Mouse (Mus musculus) heart, embryonic 11.5 days (tissue): ENCODE results near the gene Kbtbd13. TPM values are rescaled to one million over a fixed set of nuclear protein-coding genes. Genes with fewer than 3 reads are reported as not detected.

Source experiments
- ATAC-seq: fragments of 200-750 bp; cut with Nextera tagmentation; replicated peaks from 2 replicates; pipeline ENCODE4 v1.8.0; 2017; ENCODE audit warnings: moderate library complexity; ENCODE audit not compliant: insufficient number of reproducible peaks, low FRiP score, low TSS enrichment
- H3K27ac ChIP-seq: fragments of 300-500 bp; sonication (generic); 2 replicates; pipeline ENCODE4 v1.5.1; 2014; ENCODE audit warnings: mild to moderate bottlenecking, low read depth, low read length
- H3K27me3 ChIP-seq: fragments of 300-500 bp; sonication (generic); 2 replicates; pipeline ENCODE4 v1.6.1; 2014; ENCODE audit warnings: mild to moderate bottlenecking, low read length, mixed read lengths; ENCODE audit not compliant: control insufficient read depth, insufficient read depth
- H3K36me3 ChIP-seq: fragments of 300-500 bp; sonication (generic); 2 replicates; pipeline ENCODE4 v1.6.1; 2014; ENCODE audit warnings: mild to moderate bottlenecking, low read length, moderate library complexity, mixed read lengths; ENCODE audit not compliant: control insufficient read depth, insufficient read depth
- H3K4me1 ChIP-seq: fragments of 300-500 bp; sonication (generic); 2 replicates; pipeline ENCODE4 v1.6.1; 2014; ENCODE audit warnings: low read length; ENCODE audit not compliant: control insufficient read depth, insufficient read depth
- H3K4me2 ChIP-seq: fragments of 300-500 bp; sonication (generic); 2 replicates; pipeline ENCODE4 v1.6.1; 2014; ENCODE audit warnings: mild to moderate bottlenecking, moderate library complexity
- H3K4me3 ChIP-seq: fragments of 300-500 bp; sonication (generic); 2 replicates; pipeline ENCODE4 v1.5.1; 2014; ENCODE audit warnings: low read depth, low read length
- H3K9ac ChIP-seq: fragments of 300-500 bp; sonication (generic); 2 replicates; pipeline ENCODE4 v1.6.1; 2014; ENCODE audit warnings: mild to moderate bottlenecking, low read depth, low read length, moderate library complexity
- H3K9me3 ChIP-seq: fragments of 300-500 bp; sonication (generic); replicated peaks from 2 replicates; pipeline ENCODE4 v1.6.1; 2016; ENCODE audit warnings: low read length; ENCODE audit not compliant: control insufficient read depth
- WGBS: fragments of 180-500 bp; shearing (Covaris S2); extraction: QIAGEN DNeasy Blood & Tissue Kit; methylation state at CpG from one replicate; pipeline ENCODE4 v1.1.7; 2014; ENCODE audit not compliant: insufficient replicate concordance; 5-methylcytosine and 5-hydroxymethylcytosine counted together
- polyA plus RNA-seq: library from polyadenylated mRNA; unstranded; fragments of >200 nt; fragmentation: Nextera tagmentation; extraction: Ambion mirVana; gene quantifications from 2 replicates; pipeline ENCODE4 v1.2.1, GENCODE M21; 2014

The Kbtbd13 gene
- polyA plus RNA-seq, 1 experiment from 2014 or later, result 0.94 TPM

DNA sequence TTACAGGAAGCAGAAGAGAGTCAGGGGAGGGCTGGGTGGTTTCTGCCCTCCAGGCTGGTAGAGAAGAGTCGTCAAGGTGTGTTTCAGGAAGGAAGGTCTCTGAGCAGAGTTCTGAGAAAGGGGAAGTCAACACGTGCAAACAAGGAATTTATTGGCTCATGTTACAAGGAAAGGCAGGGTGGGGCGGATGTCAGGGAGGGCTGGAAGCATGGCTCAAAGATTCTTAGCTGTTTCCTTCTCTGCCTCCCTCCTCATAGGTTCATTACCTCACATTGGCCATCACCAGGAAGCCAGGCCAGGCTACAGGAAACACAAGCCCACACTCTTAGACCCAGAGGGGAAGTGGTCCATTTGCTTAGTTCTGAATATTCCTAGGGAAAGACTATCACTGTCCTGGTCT, 32.9 kb upstream of the Kbtbd13 start:
- Histone ChIP-seq H3K27me3 (no peaks in the 10 kb centered on the region), H3K9ac (no peak overlapping the region), H3K27ac (no peak overlapping the region), H3K36me3 (no peaks in the 10 kb centered on the region), H3K9me3 (no peaks in the 10 kb centered on the region), H3K4me1 (no peaks in the 10 kb centered on the region), H3K4me2 (no peak overlapping the region), H3K4me3 (no peak overlapping the region)
- WGBS, result 33% methylated on average over 3 of the region's 3 CpGs
- ATAC-seq, result no peak

- WGBS, result 76% methylated on average over 11 of the region's 11 CpGs
- no peak within 1 kb of the TSS for H3K27ac ChIP-seq
- H3K4me1 ChIP-seq, result no peaks in the 10 kb centered on the region
- no peak for ATAC-seq
- H3K9me3 ChIP-seq, result no peaks in the 10 kb centered on the region
- H3K36me3 ChIP-seq, result no peaks in the 10 kb centered on the region
- H3K4me2 ChIP-seq, result no peak within 1 kb of the TSS
- no peaks in the 10 kb centered on the region for H3K27me3 ChIP-seq
- H3K9ac ChIP-seq, result no peak within 1 kb of the TSS
- H3K4me3 ChIP-seq, result no peak within 1 kb of the TSS
Measured at GRCm38 (mm10) chr9:65422760-65423501, 31.5 kb upstream of the Kbtbd13 start, which contains the start of gene Slc51b. TSS of gene Slc51b (minus strand) at chr9:65422955.

DNA sequence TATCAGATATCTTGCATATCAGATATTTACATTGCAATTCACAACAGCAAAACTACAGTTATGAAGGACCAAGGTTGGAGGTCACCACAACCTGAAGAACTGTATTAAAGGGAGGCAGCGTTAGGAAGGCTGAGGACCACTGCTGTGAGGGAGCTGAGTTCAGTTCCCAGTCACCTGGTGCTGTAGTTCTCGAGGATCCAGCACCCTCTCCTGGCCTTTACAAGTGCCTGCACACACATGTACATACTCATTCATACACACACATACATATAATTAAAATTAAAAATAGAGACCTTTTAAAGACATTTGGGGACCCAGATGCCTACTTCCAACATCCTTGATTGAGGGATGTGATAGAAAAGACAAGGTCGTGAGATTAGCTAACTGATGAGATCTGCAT, 28.2 kb upstream of the Kbtbd13 start:
- H3K4me1 ChIP-seq, result no peaks in the 10 kb centered on the region
- H3K4me3 ChIP-seq, result no peak overlapping the region
- H3K36me3 ChIP-seq, result no peaks in the 10 kb centered on the region
- H3K27me3 ChIP-seq, result no peaks in the 10 kb centered on the region
- ATAC-seq, result no peak
- H3K4me2 ChIP-seq, result no peak overlapping the region
- 63% methylated on average over 3 of the region's 3 CpGs for WGBS
- H3K9ac ChIP-seq, result no peak overlapping the region
- no peak overlapping the region for H3K27ac ChIP-seq
- no peaks in the 10 kb centered on the region for H3K9me3 ChIP-seq

- H3K4me1 ChIP-seq, result no peaks in the 10 kb centered on the region
- H3K36me3 ChIP-seq, result no peaks in the 10 kb centered on the region
- no peak overlapping the region for H3K4me2 ChIP-seq
- 42% methylated on average over 3 of the region's 3 CpGs for WGBS
- H3K27ac ChIP-seq, result no peak overlapping the region
- H3K4me3 ChIP-seq, result no peak overlapping the region
- H3K27me3 ChIP-seq, result no peaks in the 10 kb centered on the region
- ATAC-seq, result no peak
- no peak overlapping the region for H3K9ac ChIP-seq
- H3K9me3 ChIP-seq, result no peaks in the 10 kb centered on the region
Measured at GRCm38 (mm10) chr9:65417738-65418137, 26.3 kb upstream of the Kbtbd13 start.

DNA sequence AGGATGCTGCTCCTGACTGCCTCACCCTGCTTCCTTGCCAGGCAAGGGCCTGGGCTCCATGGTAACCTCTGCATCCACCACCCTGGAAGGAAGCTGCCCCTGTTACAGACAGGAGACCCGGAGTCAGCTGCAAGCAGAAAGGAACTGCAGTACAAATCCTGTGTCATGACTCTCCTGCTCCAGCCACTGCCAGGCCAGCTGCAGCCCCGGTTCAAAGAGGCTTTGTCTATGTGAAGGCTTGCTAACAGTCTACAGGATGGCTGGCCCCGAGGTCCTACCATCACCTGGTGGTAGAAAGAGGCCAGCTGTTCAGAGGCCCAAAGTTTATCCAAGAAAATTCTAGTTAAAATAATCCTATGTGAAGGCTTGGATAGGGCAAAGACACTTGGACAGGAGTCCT, 19.9 kb upstream of the Kbtbd13 start:
- no peaks in the 10 kb centered on the region for H3K36me3 ChIP-seq
- no peak overlapping the region for H3K4me3 ChIP-seq
- H3K4me2 ChIP-seq, result no peak overlapping the region
- WGBS, result 69% methylated on average over 3 of the region's 3 CpGs
- no peaks in the 10 kb centered on the region for H3K27me3 ChIP-seq
- H3K27ac ChIP-seq, result no peak overlapping the region
- no peak overlapping the region for H3K9ac ChIP-seq
- ATAC-seq, result no peak
- no peaks in the 10 kb centered on the region for H3K9me3 ChIP-seq
- no peaks in the 10 kb centered on the region for H3K4me1 ChIP-seq

DNA sequence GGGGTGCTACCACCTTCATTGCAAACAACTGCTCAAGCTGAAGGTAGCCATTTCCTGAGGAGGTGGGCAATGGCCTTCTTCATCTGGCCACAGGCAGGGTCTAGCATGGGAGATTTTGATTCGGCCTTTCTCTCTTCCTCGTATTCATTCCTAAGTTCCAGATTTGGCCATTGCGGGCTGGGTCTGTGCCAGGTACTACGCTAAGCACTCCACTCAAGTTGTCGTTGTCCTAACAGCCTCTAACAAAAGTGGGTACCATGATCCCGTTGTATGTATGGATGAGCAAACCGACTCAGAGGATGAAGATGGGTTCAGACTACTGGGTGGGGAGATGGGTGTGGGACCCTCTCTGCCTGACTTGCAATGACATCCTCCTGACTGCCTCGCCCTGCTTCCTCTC, 18.9 kb upstream of the Kbtbd13 start:
- no peak for ATAC-seq
- 92% methylated on average over 8 of the region's 8 CpGs for WGBS
- Histone ChIP-seq H3K4me2 (no peak overlapping the region), H3K9ac (no peak overlapping the region), H3K4me3 (no peak overlapping the region), H3K9me3 (no peaks in the 10 kb centered on the region), H3K27ac (no peak overlapping the region), H3K27me3 (no peaks in the 10 kb centered on the region), H3K4me1 (no peaks in the 10 kb centered on the region), H3K36me3 (no peaks in the 10 kb centered on the region)

DNA sequence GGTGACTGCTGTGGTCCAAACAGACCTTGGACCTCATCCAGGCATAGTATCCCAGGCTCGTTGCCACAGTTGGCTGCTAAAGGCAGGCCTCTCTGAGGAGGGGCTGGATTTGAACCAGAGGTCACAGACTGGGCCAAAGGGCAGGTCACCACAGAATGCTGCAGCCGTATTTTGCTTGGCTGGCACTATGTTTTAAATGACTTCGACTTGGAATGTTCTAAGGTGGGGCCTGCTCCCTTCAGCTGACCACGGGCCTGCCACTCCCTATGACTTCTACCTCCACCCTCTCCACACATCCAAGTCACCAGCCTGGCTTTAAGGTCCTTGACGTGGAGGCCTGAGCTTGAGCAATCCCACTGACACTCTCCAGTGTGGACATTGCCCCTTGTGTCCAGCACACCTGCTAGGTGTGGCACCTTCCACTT, 17.4 kb upstream of the Kbtbd13 start:
- H3K27me3 ChIP-seq, result no peaks in the 10 kb centered on the region
- ATAC-seq, result no peak
- H3K9ac ChIP-seq, result no peak overlapping the region
- no peak overlapping the region for H3K4me3 ChIP-seq
- 64% methylated on average over 5 of the region's 5 CpGs for WGBS
- H3K4me2 ChIP-seq, result no peak overlapping the region
- no peaks in the 10 kb centered on the region for H3K36me3 ChIP-seq
- no peak overlapping the region for H3K27ac ChIP-seq
- H3K4me1 ChIP-seq, result no peaks in the 10 kb centered on the region; the same call in 1 of the 2 replicates
- no peaks in the 10 kb centered on the region for H3K9me3 ChIP-seq

- no peaks in the 10 kb centered on the region for H3K27me3 ChIP-seq
- no peak overlapping the region for H3K9ac ChIP-seq
- no peaks in the 10 kb centered on the region for H3K36me3 ChIP-seq
- no peak overlapping the region for H3K4me3 ChIP-seq
- H3K27ac ChIP-seq, result no peak overlapping the region
- 77% methylated on average over 3 of the region's 3 CpGs for WGBS
- H3K4me1 ChIP-seq, result no peaks in the 10 kb centered on the region; the same call in 1 of the 2 replicates
- H3K4me2 ChIP-seq, result no peak overlapping the region
- no peaks in the 10 kb centered on the region for H3K9me3 ChIP-seq
- no peak for ATAC-seq
Measured at GRCm38 (mm10) chr9:65407861-65408260, 16.4 kb upstream of the Kbtbd13 start.

- Histone ChIP-seq H3K27ac (no peak overlapping the region), H3K36me3 (no peaks in the 10 kb centered on the region), H3K9ac (no peak overlapping the region), H3K4me1 (no peaks in the 10 kb centered on the region; the same call in 1 of the 2 replicates), H3K4me2 (no peak overlapping the region), H3K4me3 (no peak overlapping the region), H3K9me3 (no peaks in the 10 kb centered on the region), H3K27me3 (no peaks in the 10 kb centered on the region)
- WGBS, result 72% methylated on average over 5 of the region's 5 CpGs
- ATAC-seq, result no peak
Measured at GRCm38 (mm10) chr9:65407327-65407726, 15.9 kb upstream of the Kbtbd13 start.
